Mouse (Mus musculus): ENCODE results near the gene Fam71e1. TPM values are rescaled to one million over a fixed set of nuclear protein-coding genes. Genes with fewer than 3 reads are reported as not detected.

Gene Fam71e1
- polyA plus RNA-seq, 1 experiment from 2014 or later, result 6.9 TPM

DNA sequence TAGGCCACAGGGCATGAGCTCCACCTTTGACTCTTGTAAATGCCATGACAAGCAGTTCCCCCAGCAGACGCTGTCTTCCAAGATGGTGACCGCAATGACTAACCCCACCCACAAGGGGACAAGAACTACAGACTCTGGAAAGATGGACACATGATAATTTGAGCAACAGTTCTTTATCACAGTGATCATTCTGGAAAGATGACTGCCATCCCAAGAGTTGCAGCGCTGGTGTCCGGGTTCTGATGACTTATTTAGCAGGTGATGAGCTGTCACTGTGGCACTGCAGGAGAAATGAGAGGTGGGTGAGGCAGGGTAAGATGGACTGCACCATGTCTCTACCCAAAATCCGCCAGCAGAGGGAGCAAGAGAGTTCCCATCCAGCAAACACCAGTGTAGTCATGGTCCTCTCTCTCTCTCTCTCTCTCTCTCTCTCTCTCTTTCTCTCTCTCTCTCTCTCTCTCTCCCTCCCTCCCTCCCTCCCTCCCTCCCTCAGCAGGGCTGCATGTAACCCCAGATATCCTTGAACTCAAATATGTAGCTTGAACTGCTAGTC, 5.3 kb downstream of the Fam71e1 start:
- in situ Hi-C loops (cut with MboI; ENCODE audit: low pct_unique_long_range_greater_than_20kb), result no loop called here
- DNase-seq (ENCODE audit: low read depth, low spot score) (no peak), ATAC-seq (no peak)
- POLR2A ChIA-PET, result no interaction called here
- TF ChIP-seq CTCF (IDR thresholded peaks at IDR 0.05), result no peak
- CTCF ChIA-PET, result interaction anchor here (0.9 to 2.5 kb wide), 6 partner anchors 9 to 59 kb away, joined by 3 to 13 read pairs (median 4); partner anchors contain the start of gene Pold1
- H3K27me3 ChIP-seq, result peaks cover 7% of the 10 kb centered on the region

DNA sequence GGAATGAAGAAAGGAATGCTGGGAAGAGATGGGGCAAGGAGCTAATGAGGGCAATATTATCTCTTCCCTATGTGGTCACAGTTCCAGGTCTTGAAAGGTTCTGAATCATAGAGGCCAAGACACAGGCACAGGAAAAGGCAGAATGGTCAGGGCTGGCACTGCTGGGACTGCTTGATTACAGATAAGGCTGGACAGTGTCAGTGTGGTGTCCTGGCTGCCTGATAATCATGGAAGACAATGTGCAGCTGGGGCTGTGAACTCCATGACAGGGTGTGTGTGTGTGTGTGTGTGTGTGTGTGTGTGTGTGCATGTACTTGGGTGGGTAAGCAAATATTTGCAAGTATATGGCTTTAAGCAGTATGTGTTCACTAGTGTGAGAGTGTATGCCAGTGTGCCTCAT, 11.1 kb downstream of the Fam71e1 start:
- in situ Hi-C loops (cut with MboI; ENCODE audit: low pct_unique_long_range_greater_than_20kb), result loop anchor here (5.0 kb wide), 1 partner anchor 45 kb away; the partner anchor contains the start of gene Nr1h2
- H3K27me3 ChIP-seq, result peaks cover 12% of the 10 kb centered on the region
- DNase-seq (ENCODE audit: low read depth, low spot score), result no peak
- CTCF ChIA-PET, result interaction anchor here (0.8 kb wide), 1 partner anchor 15 kb away, joined by 3 read pairs; no protein-coding TSS in a partner anchor
- no peak for TF ChIP-seq CTCF (IDR thresholded peaks at IDR 0.05)
- ATAC-seq, result no peak
- POLR2A ChIA-PET, result no interaction called here

- ChIA-PET CTCF (interaction anchor here (1.0 to 1.4 kb wide), 3 partner anchors 8 to 31 kb away, joined by 3 to 4 read pairs (median 3); no protein-coding TSS in a partner anchor), POLR2A (no interaction called here)
- in situ Hi-C loops (cut with MboI; ENCODE audit: low pct_unique_long_range_greater_than_20kb), result no loop called here
- peak; percentile 46 for ATAC-seq
- H3K27me3 ChIP-seq, result peaks cover 9% of the 10 kb centered on the region
- TF ChIP-seq CTCF (IDR thresholded peaks at IDR 0.05), result peak; percentile 64
- DNase-seq (ENCODE audit: low read depth, low spot score), result no peak
Measured at GRCm38 (mm10) chr7:44519240-44519913, 23.0 kb downstream of the Fam71e1 start.

GRCm38 (mm10) chr7:44520990-44521389, 24.6 kb downstream of the Fam71e1 start:
- POLR2A ChIA-PET, result interaction anchor here (0.8 kb wide), 1 partner anchor 30 kb away, joined by 3 read pairs; no protein-coding TSS in a partner anchor

GRCm38 (mm10) chr7:44521710-44522109, 25.3 kb downstream of the Fam71e1 start:
- ChIA-PET CTCF (interaction anchor here (0.6 to 1.5 kb wide), 15 partner anchors 9 to 171 kb away, joined by 3 to 12 read pairs (median 4); partner anchors contain the start of genes Emc10, Fam71e1 and Pold1), POLR2A (interaction anchor here (0.8 to 1.8 kb wide), 2 partner anchors 14 to 29 kb away, joined by 3 to 4 read pairs; no protein-coding TSS in a partner anchor)
- ATAC-seq (peak; percentile 53), DNase-seq (ENCODE audit: low read depth, low spot score) (no peak)
- TF ChIP-seq CTCF (IDR thresholded peaks at IDR 0.05), result peak; percentile 88
- in situ Hi-C loops (cut with MboI; ENCODE audit: low pct_unique_long_range_greater_than_20kb), result loop anchor here (5.0 kb wide), 1 partner anchor 121 kb away; no protein-coding TSS in a partner anchor
- H3K27me3 ChIP-seq, result no peaks in the 10 kb centered on the region

More at GRCm38 (mm10) chr7:44520990-44521389, 24.6 kb downstream of the Fam71e1 start:
- DNase-seq (ENCODE audit: low read depth, low spot score), result no peak
- ATAC-seq, result no peak
- CTCF ChIA-PET, result interaction anchor here (1.0 to 1.5 kb wide), 8 partner anchors 8 to 39 kb away, joined by 3 to 12 read pairs (median 6); partner anchors contain the start of genes Emc10, Fam71e1 and Pold1
- TF ChIP-seq CTCF (IDR thresholded peaks at IDR 0.05), result no peak
- peaks cover 5% of the 10 kb centered on the region for H3K27me3 ChIP-seq
- in situ Hi-C loops (cut with MboI; ENCODE audit: low pct_unique_long_range_greater_than_20kb), result loop anchor here (5.0 kb wide), 1 partner anchor 121 kb away; no protein-coding TSS in a partner anchor

DNA sequence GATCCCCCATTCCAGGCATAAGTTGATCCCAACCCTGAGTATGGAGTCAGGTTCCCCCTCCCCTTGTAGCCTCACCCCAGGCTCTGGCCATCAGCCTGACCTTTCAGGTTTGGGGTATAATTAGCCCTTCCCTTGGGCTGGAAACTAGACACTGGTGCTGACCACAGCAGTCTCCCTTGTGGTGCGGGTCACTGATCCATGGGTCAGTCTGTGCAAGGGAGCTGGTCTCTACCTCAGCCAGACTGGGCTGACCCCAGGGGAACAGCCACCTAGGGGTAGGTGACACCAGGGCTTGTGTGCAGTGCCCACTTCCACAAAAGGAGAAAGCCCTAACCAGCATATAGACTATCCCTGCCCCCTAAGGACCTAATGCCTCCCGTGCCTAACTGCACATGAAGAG, 26.7 kb downstream of the Fam71e1 start:
- ChIA-PET CTCF (no interaction called here), POLR2A (interaction anchor here (1.8 kb wide), 1 partner anchor 13 kb away, joined by 4 read pairs; no protein-coding TSS in a partner anchor)
- no peak for TF ChIP-seq CTCF (IDR thresholded peaks at IDR 0.05)
- in situ Hi-C loops (cut with MboI; ENCODE audit: low pct_unique_long_range_greater_than_20kb), result loop anchor here (5.0 kb wide), 1 partner anchor 119 kb away; no protein-coding TSS in a partner anchor
- ATAC-seq (no peak), DNase-seq (ENCODE audit: low read depth, low spot score) (no peak)
- H3K27me3 ChIP-seq, result no peaks in the 10 kb centered on the region

DNA sequence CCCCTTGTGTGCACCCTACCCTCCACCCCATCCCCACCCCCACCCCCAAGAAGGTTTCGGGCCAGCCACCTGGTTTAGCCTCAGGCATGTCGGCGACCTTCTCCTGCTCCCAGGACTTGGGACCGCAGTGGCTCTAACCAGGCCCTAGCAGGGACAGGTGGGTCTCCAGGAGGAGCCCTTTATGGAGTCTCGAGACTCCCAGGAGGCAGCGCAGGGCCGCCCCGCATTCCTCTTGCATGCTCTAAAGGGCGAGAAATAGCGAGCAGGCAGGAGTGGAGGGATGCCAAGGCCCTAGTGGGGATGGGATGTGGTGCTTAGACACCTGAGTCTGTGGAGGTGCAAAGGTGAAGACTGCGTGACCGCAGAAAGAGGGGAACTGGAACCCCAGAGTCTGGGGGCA, 28.1 kb downstream of the Fam71e1 start, which contains the start of gene Mybpc2:
Mybpc2 (minus strand) TSS at position 155 of the 400 bp plus-strand sequence.
- CTCF ChIA-PET, result no interaction called here
- POLR2A ChIA-PET, result no interaction called here
- in situ Hi-C loops (cut with MboI; ENCODE audit: low pct_unique_long_range_greater_than_20kb), result loop anchor here (5.0 kb wide), 1 partner anchor 118 kb away; no protein-coding TSS in a partner anchor
- no peak for ATAC-seq
- DNase-seq (ENCODE audit: low read depth, low spot score), result no peak
- TF ChIP-seq CTCF (IDR thresholded peaks at IDR 0.05), result no peak
- H3K27me3 ChIP-seq, result no peaks in the 10 kb centered on the region

DNA sequence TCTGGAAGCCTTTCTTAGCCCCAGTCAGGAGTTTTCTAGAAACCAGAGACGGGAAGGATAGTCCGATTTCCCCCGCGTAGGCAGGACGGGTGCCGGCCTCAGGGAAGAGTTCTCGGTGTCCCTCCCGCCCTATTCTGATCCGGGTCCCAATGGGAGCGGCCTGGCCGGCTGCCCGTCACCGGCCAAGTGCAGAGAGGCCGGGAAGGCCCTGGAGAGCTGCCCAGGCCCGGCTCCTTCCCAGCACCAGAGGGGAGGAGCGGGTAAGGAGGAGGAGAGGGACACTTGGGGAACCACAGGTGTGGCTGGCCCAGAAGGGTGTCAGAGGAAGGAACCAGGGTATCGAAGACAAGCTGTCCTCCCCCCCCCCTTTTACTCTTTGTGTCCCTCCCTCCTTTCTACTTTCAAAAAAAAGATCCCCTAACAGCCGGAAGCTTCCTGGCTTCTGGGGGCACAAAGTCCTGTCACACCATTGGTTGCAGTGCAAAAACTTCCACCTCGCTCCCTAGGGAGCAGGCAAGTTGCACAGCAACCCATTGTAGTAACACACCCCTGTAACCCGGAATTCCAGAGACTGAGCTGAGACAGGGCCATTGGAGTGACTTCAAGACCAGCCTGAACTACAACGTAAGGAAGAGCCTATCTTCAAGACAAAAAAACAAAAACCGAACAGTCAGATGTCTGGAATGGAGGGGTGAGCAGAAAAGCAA, 28.9 kb downstream of the Fam71e1 start:
- POLR2A ChIA-PET, result interaction anchor here (0.7 kb wide), 1 partner anchor 24 kb away, joined by 4 read pairs; the partner anchor contains the start of gene Pold1
- no peak for TF ChIP-seq CTCF (IDR thresholded peaks at IDR 0.05)
- ATAC-seq (peak; percentile 33), DNase-seq (ENCODE audit: low read depth, low spot score) (no peak)
- CTCF ChIA-PET, result interaction anchor here (1.0 to 3.0 kb wide), 2 partner anchors 23 kb away, joined by 3 to 27 read pairs; partner anchors contain the start of gene Pold1
- in situ Hi-C loops (cut with MboI; ENCODE audit: low pct_unique_long_range_greater_than_20kb), result no loop called here
- H3K27me3 ChIP-seq, result no peaks in the 10 kb centered on the region

- POLR2A ChIA-PET, result no interaction called here
- no peaks in the 10 kb centered on the region for H3K27me3 ChIP-seq
Measured at GRCm38 (mm10) chr7:44526414-44527154, 30.2 kb downstream of the Fam71e1 start.

More at GRCm38 (mm10) chr7:44526414-44527154, 30.2 kb downstream of the Fam71e1 start:
- ATAC-seq, result no peak
- TF ChIP-seq CTCF (IDR thresholded peaks at IDR 0.05), result no peak
- CTCF ChIA-PET, result interaction anchor here (0.8 to 3.0 kb wide), 8 partner anchors 7 to 41 kb away, joined by 3 to 27 read pairs (median 6); partner anchors contain the start of genes Nr1h2 and Pold1
- in situ Hi-C loops (cut with MboI; ENCODE audit: low pct_unique_long_range_greater_than_20kb), result no loop called here
- no peak for DNase-seq (ENCODE audit: low read depth, low spot score)

Data from Patski (cell line).